Mouse (Mus musculus) intestine, postnatal 0 days (tissue): Measurements from ENCODE around the gene Fam181a. TPM values are rescaled to one million over a fixed set of nuclear protein-coding genes. Genes with fewer than 3 reads are reported as not detected.

ENCODE experiments used
- ATAC-seq: fragments of 200-750 bp; cut with Nextera tagmentation; 2 replicates; pipeline ENCODE4 v1.8.0; 2017; ENCODE audit warnings: mild to moderate bottlenecking, moderate TSS enrichment, moderate library complexity
- H3K27ac ChIP-seq: fragments of 300-500 bp; sonication (generic); 2 replicates; pipeline ENCODE4 v1.5.1; 2014; ENCODE audit warnings: mild to moderate bottlenecking, low read depth, low read length, moderate library complexity
- H3K27me3 ChIP-seq: fragments of 300-500 bp; sonication (generic); replicated peaks from 2 replicates; pipeline ENCODE4 v1.6.1; 2014; ENCODE audit warnings: low read length, mixed read lengths; ENCODE audit not compliant: control insufficient read depth, insufficient read depth
- H3K36me3 ChIP-seq: fragments of 300-500 bp; sonication (generic); 2 replicates; pipeline ENCODE4 v1.6.1; 2014; ENCODE audit warnings: mild to moderate bottlenecking, moderate library complexity; ENCODE audit not compliant: control insufficient read depth, insufficient read depth
- H3K4me1 ChIP-seq: fragments of 300-500 bp; sonication (generic); replicated peaks from 2 replicates; pipeline ENCODE4 v1.6.1; 2014; ENCODE audit warnings: antibody characterized with exemption, low read length, mixed read lengths; ENCODE audit not compliant: control insufficient read depth, insufficient read depth
- H3K4me2 ChIP-seq: fragments of 300-500 bp; sonication (generic); replicated peaks from 2 replicates; pipeline ENCODE4 v1.6.1; 2014; ENCODE audit warnings: low read depth, mild to moderate bottlenecking, moderate library complexity
- H3K4me3 ChIP-seq: fragments of 300-500 bp; sonication (generic); 2 replicates; pipeline ENCODE4 v1.5.1; 2014; ENCODE audit warnings: low read depth, low read length
- H3K9ac ChIP-seq: fragments of 300-500 bp; sonication (generic); 2 replicates; pipeline ENCODE4 v1.6.1; 2014; ENCODE audit warnings: mild to moderate bottlenecking, low read depth, low read length
- H3K9me3 ChIP-seq: fragments of 300-500 bp; sonication (generic); 2 replicates; pipeline ENCODE4 v1.6.1; 2016; ENCODE audit warnings: mixed run types; ENCODE audit not compliant: control insufficient read depth
- CTCF ChIP-seq: sonication (generic); IDR thresholded peaks from 2 replicates; pipeline ENCODE4 v1.5.1; 2016; ENCODE audit warnings: low read depth, mild to moderate bottlenecking, control low read depth, antibody characterized with exemption, moderate library complexity
- WGBS: fragments of 180-500 bp; shearing (Covaris S2); extraction: QIAGEN DNeasy Blood & Tissue Kit; methylation state at CpG from one replicate; pipeline ENCODE4 v1.1.7; 2014; 5-methylcytosine and 5-hydroxymethylcytosine counted together
- polyA plus RNA-seq: library from polyadenylated mRNA; unstranded; fragments of >200 nt; fragmentation: Nextera tagmentation; extraction: Ambion mirVana; gene quantifications from 2 replicates; pipeline ENCODE4 v1.2.1, GENCODE M21; 2015

Fam181a gene
- polyA plus RNA-seq, 1 experiment from 2014 or later, result not detected

DNA sequence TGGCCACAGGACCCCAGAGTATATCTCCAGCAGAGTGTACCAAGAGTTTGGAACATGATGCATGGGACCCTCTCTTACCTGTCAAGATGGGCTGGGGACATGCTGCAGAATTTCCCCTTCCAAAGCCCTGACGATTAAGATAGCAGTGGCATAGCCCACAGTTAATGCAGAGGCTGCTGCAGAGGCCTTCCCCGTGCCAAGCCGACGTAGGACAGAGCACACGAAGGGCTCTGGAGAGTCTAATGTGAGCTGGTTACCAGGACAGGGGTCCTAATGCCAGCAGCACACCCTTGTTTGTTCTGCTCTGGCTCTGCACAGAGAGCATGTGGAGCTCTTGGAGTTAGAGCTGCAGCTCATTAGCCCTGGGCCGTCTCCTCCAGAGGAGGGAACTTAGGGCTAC is 2.5 kb downstream of the Fam181a start:
- 91% methylated on average over 6 of the region's 6 CpGs for WGBS
- Histone ChIP-seq H3K27me3 (peaks cover 4% of the 10 kb centered on the region; the same call in 1 of the 2 replicates), H3K36me3 (no peaks in the 10 kb centered on the region), H3K4me2 (no peak overlapping the region), H3K27ac (no peak overlapping the region), H3K9me3 (no peaks in the 10 kb centered on the region), H3K4me1 (no peaks in the 10 kb centered on the region), H3K4me3 (no peak overlapping the region), H3K9ac (no peak overlapping the region)
- no peak for TF ChIP-seq CTCF
- no peak for ATAC-seq

DNA sequence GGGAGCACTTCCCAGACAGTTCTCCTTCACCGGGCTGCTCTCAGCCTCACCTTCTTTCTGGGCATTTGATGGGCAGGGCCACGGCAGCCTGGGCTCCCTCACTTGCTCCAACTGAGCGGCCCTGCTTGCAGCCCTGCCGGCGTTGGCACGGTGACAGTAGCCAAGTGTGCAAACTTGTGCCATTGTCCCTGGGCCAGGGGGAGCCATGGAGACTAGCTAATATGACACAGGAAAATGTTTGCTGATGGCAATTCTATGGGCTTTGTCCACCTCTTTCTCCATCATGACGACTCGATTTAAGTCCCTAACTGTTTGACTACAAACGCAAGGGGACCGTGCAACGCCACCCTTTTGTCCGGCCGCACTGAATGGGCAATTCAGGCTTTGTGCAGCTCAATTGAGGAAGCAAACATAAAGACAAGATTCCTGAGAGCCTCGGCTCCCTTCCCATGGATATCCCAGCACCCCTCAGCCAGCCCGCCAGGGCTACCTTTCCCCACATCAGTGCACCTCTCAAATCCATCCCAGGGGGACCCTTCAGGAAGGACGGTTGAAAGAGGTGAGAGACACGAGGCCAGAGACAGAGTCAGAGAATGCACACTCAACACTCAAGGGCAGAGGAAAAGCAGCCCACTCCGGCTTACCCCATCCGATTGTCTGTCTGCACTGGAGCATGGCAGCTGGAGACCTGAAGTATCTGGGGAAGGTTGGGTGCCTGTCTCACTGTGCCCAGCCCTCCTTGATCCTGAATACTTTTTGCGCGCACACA is 3.3 kb downstream of the Fam181a start:
- Histone ChIP-seq H3K27ac (no peak overlapping the region), H3K4me3 (no peak overlapping the region), H3K27me3 (peaks cover 4% of the 10 kb centered on the region; the same call in 1 of the 2 replicates), H3K4me2 (no peak overlapping the region), H3K9me3 (no peaks in the 10 kb centered on the region), H3K9ac (no peak overlapping the region), H3K4me1 (no peaks in the 10 kb centered on the region), H3K36me3 (no peaks in the 10 kb centered on the region)
- WGBS, result 67% methylated on average over 21 of the region's 21 CpGs
- TF ChIP-seq CTCF, result no peak
- no peak for ATAC-seq

- 11% methylated on average over 24 of the region's 25 CpGs for WGBS
- ATAC-seq, result no peak
- Histone ChIP-seq H3K4me1 (no peaks in the 10 kb centered on the region), H3K4me2 (no peak overlapping the region), H3K36me3 (no peaks in the 10 kb centered on the region), H3K4me3 (no peak overlapping the region), H3K9me3 (no peaks in the 10 kb centered on the region), H3K9ac (no peak overlapping the region), H3K27ac (no peak overlapping the region), H3K27me3 (peaks cover 4% of the 10 kb centered on the region; the same call in 1 of the 2 replicates)
- no peak for TF ChIP-seq CTCF
Observed at GRCm38 (mm10) chr12:103314640-103315361, 4.0 kb downstream of the Fam181a start.

GRCm38 (mm10) chr12:103315831-103316545 is 5.2 kb downstream of the Fam181a start:
- H3K9me3 ChIP-seq, result no peaks in the 10 kb centered on the region
- TF ChIP-seq CTCF, result no peak
- H3K9ac ChIP-seq, result no peak overlapping the region
- peaks cover 4% of the 10 kb centered on the region; the same call in 1 of the 2 replicates for H3K27me3 ChIP-seq
- no peak overlapping the region for H3K4me3 ChIP-seq
- no peak overlapping the region for H3K4me2 ChIP-seq
- no peak overlapping the region for H3K27ac ChIP-seq
- ATAC-seq, result no peak
- H3K36me3 ChIP-seq, result no peaks in the 10 kb centered on the region
- no peaks in the 10 kb centered on the region for H3K4me1 ChIP-seq
- WGBS, result 56% methylated on average over 20 of the region's 20 CpGs

GRCm38 (mm10) chr12:103322801-103323200 is 12.0 kb downstream of the Fam181a start:
- no peak for ATAC-seq
- Histone ChIP-seq H3K9me3 (no peaks in the 10 kb centered on the region), H3K4me3 (no peak overlapping the region), H3K27me3 (peaks cover 23% of the 10 kb centered on the region), H3K4me1 (no peaks in the 10 kb centered on the region), H3K4me2 (no peak overlapping the region), H3K9ac (no peak overlapping the region), H3K36me3 (no peaks in the 10 kb centered on the region), H3K27ac (no peak overlapping the region)
- 37% methylated on average over 3 of the region's 3 CpGs for WGBS
- TF ChIP-seq CTCF, result peak; percentile 77
